Mouse (Mus musculus): ENCODE data around the gene Ulk3. TPM values are rescaled to one million over a fixed set of nuclear protein-coding genes. Genes with fewer than 3 reads are reported as not detected.

Gene Ulk3
- total and polyA plus RNA-seq, 3 experiments, result 5.7 to 19.1 (median 6.7) TPM

- H3K79me2 ChIP-seq (replicated peaks; ENCODE audit: control insufficient read depth, insufficient read depth, low read length), result no peaks in the 10 kb centered on the region
- H3K9ac ChIP-seq (ENCODE audit: low read depth, low read length), result no peak overlapping the region
- TF ChIP-seq POLR2A (IDR thresholded peaks at IDR 0.05; ENCODE audit: insufficient read depth, low read depth, low read length), result no peak
- no peak overlapping the region for H3K4me3 ChIP-seq
- H3K27me3 ChIP-seq (ENCODE audit: control insufficient read depth, insufficient read depth, low read length), result peaks cover 4% of the 10 kb centered on the region
- no peaks in the 10 kb centered on the region for H3K36me3 ChIP-seq (ENCODE audit: control insufficient read depth, insufficient read depth, low read length)
- H3K27ac ChIP-seq, result no peak overlapping the region
- DNase-seq, result no peak
- WGBS, result 21% methylated on average over 8 of the region's 8 CpGs
- intact Hi-C loops (cut with DNase I), result no loop called here
- 0 out of 2 replicates have a peak, but pooled peaks cover 2% of the 10 kb centered on the region for H3K4me1 ChIP-seq (ENCODE audit: control insufficient read depth, insufficient read depth, low read length)
Observed at GRCm38 (mm10) chr9:57602098-57602497, 12.8 kb downstream of the Ulk3 start.

GRCm38 (mm10) chr9:57604875-57605274 lies 15.6 kb downstream of the Ulk3 start:
- Histone ChIP-seq H3K4me1 (ENCODE audit: control insufficient read depth, insufficient read depth, low read length) (no peaks in the 10 kb centered on the region), H3K27me3 (ENCODE audit: control insufficient read depth, insufficient read depth, low read length) (peaks cover 4% of the 10 kb centered on the region), H3K27ac (no peak overlapping the region), H3K4me3 (no peak overlapping the region), H3K9ac (ENCODE audit: low read depth, low read length) (no peak overlapping the region), H3K36me3 (ENCODE audit: control insufficient read depth, insufficient read depth, low read length) (no peaks in the 10 kb centered on the region), H3K79me2 (replicated peaks; ENCODE audit: control insufficient read depth, insufficient read depth, low read length) (no peaks in the 10 kb centered on the region)
- 69% methylated on average over 4 of the region's 4 CpGs for WGBS
- intact Hi-C loops (cut with DNase I), result no loop called here
- TF ChIP-seq EP300 (IDR thresholded peaks at IDR 0.05; ENCODE audit: insufficient read depth, low read depth, low read length), result no peak
- no peak for TF ChIP-seq POLR2A (IDR thresholded peaks at IDR 0.05; ENCODE audit: insufficient read depth, low read depth, low read length)
- TF ChIP-seq CTCF (IDR thresholded peaks at IDR 0.05), result no peak
- no peak for DNase-seq

GRCm38 (mm10) chr9:57605503-57605902 lies 16.3 kb downstream of the Ulk3 start:
- no peak overlapping the region for H3K4me3 ChIP-seq
- H3K27me3 ChIP-seq (ENCODE audit: control insufficient read depth, insufficient read depth, low read length), result peaks cover 4% of the 10 kb centered on the region
- TF ChIP-seq EP300 (IDR thresholded peaks at IDR 0.05; ENCODE audit: insufficient read depth, low read depth, low read length), result no peak
- TF ChIP-seq CTCF (IDR thresholded peaks at IDR 0.05), result no peak
- TF ChIP-seq POLR2A (IDR thresholded peaks at IDR 0.05; ENCODE audit: insufficient read depth, low read depth, low read length), result no peak
- no peak overlapping the region for H3K9ac ChIP-seq (ENCODE audit: low read depth, low read length)
- no peak overlapping the region for H3K27ac ChIP-seq
- intact Hi-C loops (cut with DNase I), result no loop called here
- H3K4me1 ChIP-seq (ENCODE audit: control insufficient read depth, insufficient read depth, low read length), result no peaks in the 10 kb centered on the region
- H3K79me2 ChIP-seq (replicated peaks; ENCODE audit: control insufficient read depth, insufficient read depth, low read length), result no peaks in the 10 kb centered on the region
- 20% methylated on average over 9 of the region's 9 CpGs for WGBS
- no peaks in the 10 kb centered on the region for H3K36me3 ChIP-seq (ENCODE audit: control insufficient read depth, insufficient read depth, low read length)
- DNase-seq, result no peak

GRCm38 (mm10) chr9:57606139-57606851 lies 17.0 kb downstream of the Ulk3 start, which contains the start of gene Cplx3:
Gene Cplx3 (minus strand): TSS chr9:57606281.
- intact Hi-C loops (cut with DNase I), result no loop called here
- Histone ChIP-seq H3K27me3 (ENCODE audit: control insufficient read depth, insufficient read depth, low read length) (peaks cover 4% of the 10 kb centered on the region), H3K36me3 (ENCODE audit: control insufficient read depth, insufficient read depth, low read length) (no peaks in the 10 kb centered on the region), H3K9ac (ENCODE audit: low read depth, low read length) (no peak within 1 kb of the TSS), H3K4me1 (ENCODE audit: control insufficient read depth, insufficient read depth, low read length) (no peaks in the 10 kb centered on the region), H3K4me3 (no peak within 1 kb of the TSS), H3K27ac (no peak within 1 kb of the TSS), H3K79me2 (replicated peaks; ENCODE audit: control insufficient read depth, insufficient read depth, low read length) (no peaks in the 10 kb centered on the region)
- no peak for TF ChIP-seq CTCF (IDR thresholded peaks at IDR 0.05)
- no peak for TF ChIP-seq POLR2A (IDR thresholded peaks at IDR 0.05; ENCODE audit: insufficient read depth, low read depth, low read length)
- TF ChIP-seq EP300 (IDR thresholded peaks at IDR 0.05; ENCODE audit: insufficient read depth, low read depth, low read length), result no peak
- peak in 1 of 2 experiments; percentile 51 for DNase-seq
- 4% methylated on average over 24 of the region's 24 CpGs for WGBS

- Histone ChIP-seq H3K4me3 (no peak overlapping the region), H3K4me1 (ENCODE audit: control insufficient read depth, insufficient read depth, low read length) (peaks cover 2% of the 10 kb centered on the region; the same call in 1 of the 2 replicates), H3K79me2 (replicated peaks; ENCODE audit: control insufficient read depth, insufficient read depth, low read length) (no peaks in the 10 kb centered on the region), H3K27me3 (ENCODE audit: control insufficient read depth, insufficient read depth, low read length) (peaks cover 2% of the 10 kb centered on the region), H3K36me3 (ENCODE audit: control insufficient read depth, insufficient read depth, low read length) (no peaks in the 10 kb centered on the region), H3K9ac (ENCODE audit: low read depth, low read length) (no peak overlapping the region), H3K27ac (no peak overlapping the region)
- whole genome bisulfite sequencing, result 49% methylated on average over 3 of the region's 3 CpGs
- DNase-seq, result no peak
- no peak for TF ChIP-seq EP300 (IDR thresholded peaks at IDR 0.05; ENCODE audit: insufficient read depth, low read depth, low read length)
- intact Hi-C loops (cut with DNase I), result no loop called here
Observed at GRCm38 (mm10) chr9:57609803-57610202, 20.6 kb downstream of the Ulk3 start.

- H3K9ac ChIP-seq (ENCODE audit: low read depth, low read length), result no peak overlapping the region
- WGBS, result 64% methylated on average over 3 of the region's 3 CpGs
- H3K27ac ChIP-seq, result no peak overlapping the region
- no peaks in the 10 kb centered on the region for H3K79me2 ChIP-seq (replicated peaks; ENCODE audit: control insufficient read depth, insufficient read depth, low read length)
- TF ChIP-seq EP300 (IDR thresholded peaks at IDR 0.05; ENCODE audit: insufficient read depth, low read depth, low read length), result no peak
- H3K27me3 ChIP-seq (ENCODE audit: control insufficient read depth, insufficient read depth, low read length), result peaks cover 2% of the 10 kb centered on the region
- peaks cover 2% of the 10 kb centered on the region; the same call in 1 of the 2 replicates for H3K4me1 ChIP-seq (ENCODE audit: control insufficient read depth, insufficient read depth, low read length)
- no peak overlapping the region for H3K4me3 ChIP-seq
- intact Hi-C loops (cut with DNase I), result no loop called here
- H3K36me3 ChIP-seq (ENCODE audit: control insufficient read depth, insufficient read depth, low read length), result no peaks in the 10 kb centered on the region
- no peak for DNase-seq
Observed at GRCm38 (mm10) chr9:57610359-57610826, 21.1 kb downstream of the Ulk3 start.
